Mouse (Mus musculus) heart, postnatal 4 days (tissue): ENCODE measurements around the gene Atp5k. TPM values are rescaled to one million over a fixed set of nuclear protein-coding genes. Genes with fewer than 3 reads are reported as not detected.

Experiments used
- DNase-seq: peaks from one replicate; pipeline ENCODE4 v3.0.0; 2021
- total RNA-seq, 2 experiments: library from RNA; stranded (reverse); gene quantifications; 2 replicates each; pipeline ENCODE4 v1.2.3; 2021

The Atp5k gene
- total RNA-seq, 2 experiments from 2014 or later, result 674 to 726 TPM

GRCm38 (mm10) chr5:108423427-108423826, 10.8 kb downstream of the Atp5k start:
- no peak for DNase-seq

GRCm38 (mm10) chr5:108422741-108423140, 11.5 kb downstream of the Atp5k start:
- no peak for DNase-seq

GRCm38 (mm10) chr5:108414711-108415110, 19.5 kb downstream of the Atp5k start:
- no peak for DNase-seq

- DNase-seq, result no peak
Measured at GRCm38 (mm10) chr5:108406977-108407376, 27.3 kb downstream of the Atp5k start.

DNA sequence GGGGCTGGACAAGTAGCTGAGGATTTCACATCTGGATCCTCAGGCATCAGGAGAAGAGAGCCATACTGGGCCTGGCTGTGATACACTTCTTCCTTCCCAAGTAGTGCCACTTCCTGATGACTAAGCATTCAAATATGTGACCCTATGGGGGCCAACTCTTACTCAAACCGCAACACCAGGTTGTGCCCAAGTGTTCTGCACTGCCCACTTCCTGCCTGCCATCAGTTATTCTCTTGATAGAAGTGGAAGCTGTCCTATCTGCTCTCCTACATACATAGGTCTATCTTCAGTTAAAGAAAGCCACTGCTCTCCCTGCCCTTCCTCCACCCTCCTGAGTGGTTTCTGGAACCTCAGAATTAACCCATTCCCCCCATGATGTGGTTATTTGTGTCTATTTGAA, 28.8 kb downstream of the Atp5k start:
- DNase-seq, result no peak

GRCm38 (mm10) chr5:108403453-108403852, 30.8 kb downstream of the Atp5k start:
- DNase-seq, result no peak

DNA sequence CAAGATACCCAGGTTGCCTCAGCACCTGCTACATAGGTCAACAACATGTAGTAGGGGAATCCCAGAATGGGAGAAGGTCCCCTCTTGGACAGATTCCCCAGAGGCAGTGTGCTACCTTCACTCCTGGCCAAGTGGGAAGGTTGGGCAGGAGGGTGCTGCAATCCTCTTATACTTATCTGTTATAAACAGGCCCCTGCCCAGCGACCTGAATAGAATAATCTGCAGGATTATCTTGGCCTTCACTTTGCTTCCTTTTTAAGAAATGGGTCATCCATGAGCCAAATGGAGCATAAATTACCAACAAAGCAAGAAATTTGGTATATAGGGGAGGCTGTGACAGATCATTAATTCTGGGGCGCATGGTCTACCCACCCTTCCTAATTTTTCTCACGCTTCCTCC, 44.5 kb downstream of the Atp5k start:
- no peak for DNase-seq

DNA sequence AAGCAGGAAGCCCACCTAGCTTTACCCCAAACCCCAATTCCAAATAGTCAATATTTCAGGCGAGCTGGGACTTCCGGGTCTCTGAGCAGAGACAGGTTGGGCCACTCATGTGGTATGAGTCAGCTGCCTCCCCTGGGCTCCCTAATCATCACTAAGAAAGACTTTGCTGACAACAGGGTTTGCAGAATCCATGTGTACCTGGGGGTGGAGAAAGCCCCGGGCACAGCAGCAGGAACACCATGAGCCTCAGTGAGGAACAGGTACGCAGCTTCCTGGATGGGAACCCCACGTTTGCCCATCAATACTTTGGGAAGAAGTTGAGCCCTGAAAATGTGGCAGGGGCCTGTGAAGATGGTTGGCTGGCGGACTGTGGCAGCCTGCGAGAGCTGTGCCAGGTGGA, 46.0 kb downstream of the Atp5k start, which contains the start of gene Pde6b:
Pde6b (plus strand) TSS at position 191 of the 400 bp plus-strand sequence.
- no peak for DNase-seq

- DNase-seq, result no peak
Measured at GRCm38 (mm10) chr5:108386449-108386848, 47.8 kb downstream of the Atp5k start.

DNA sequence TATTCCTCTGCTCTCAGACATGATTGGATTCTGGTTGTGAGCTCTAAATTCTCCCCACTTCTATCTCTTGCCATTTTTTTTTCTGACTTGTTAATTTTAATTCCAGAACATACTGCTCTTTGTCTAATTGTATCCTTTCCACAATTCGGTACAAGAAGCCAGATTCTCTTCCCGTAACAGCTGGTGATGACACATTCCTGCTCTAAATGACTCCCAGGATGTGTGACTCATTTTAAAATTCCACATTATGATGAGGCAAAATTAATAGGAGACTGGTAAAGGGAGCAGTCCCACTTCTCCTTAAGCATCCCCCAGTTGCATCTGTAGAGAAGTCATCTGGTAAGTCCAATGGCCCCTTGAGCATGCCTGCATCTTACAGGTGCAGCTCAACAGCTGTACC, 48.6 kb downstream of the Atp5k start:
- no peak for DNase-seq

Other genes with a start within 250 kb of the Atp5k start
- gene Dr1, start 165.6 kb downstream of the Atp5k start, total RNA-seq, result 10 to 100 TPM; 25.4 to 26.5 TPM
- 1 to 10 TPM; 4.6 to 4.8 TPM for gene Pigg, start 121.8 kb downstream of the Atp5k start, total RNA-seq
- gene Gm42517, start 66.5 kb downstream of the Atp5k start, total RNA-seq, result under 1 TPM in 1 of 2 experiments, not detected in 1; 0.32 TPM
- not detected for gene Pde6b, start 46.1 kb downstream of the Atp5k start, total RNA-seq
- gene Mfsd7a, start 14.4 kb upstream of the Atp5k start, total RNA-seq, result under 1 TPM; 0.64 to 0.70 TPM
- gene Pcgf3, start 26.8 kb upstream of the Atp5k start, total RNA-seq, result 10 to 100 TPM; 61.1 to 64.9 TPM
- gene Cplx1, start 115.6 kb upstream of the Atp5k start, total RNA-seq, result under 1 TPM; 0.59 to 0.60 TPM
- gene Gak, start 195.3 kb upstream of the Atp5k start, total RNA-seq, result 10 to 100 TPM; 36.7 to 36.9 TPM
- gene Tmem175, start 195.3 kb upstream of the Atp5k start, total RNA-seq, result 1 to 10 TPM; 8.3 to 9.4 TPM
- gene Idua, start 225.9 kb upstream of the Atp5k start, total RNA-seq, result 10 to 100 TPM; 12.9 to 15.3 TPM
- gene Dgkq, start 235.2 kb upstream of the Atp5k start, total RNA-seq, result 10 to 100 TPM; 11.8 to 16.2 TPM
- gene Slc26a1, start 241.1 kb upstream of the Atp5k start, total RNA-seq, result under 1 TPM in 1 of 2 experiments, not detected in 1; 0.23 TPM